Mouse (Mus musculus): ENCODE measurements at regions not wholly inside any gene's neighbourhood (a gene's known extent, or its start where the extent isn't known, plus 50 kb on each side); places are given as distances from the start of the nearest gene placed in this dataset.

DNA sequence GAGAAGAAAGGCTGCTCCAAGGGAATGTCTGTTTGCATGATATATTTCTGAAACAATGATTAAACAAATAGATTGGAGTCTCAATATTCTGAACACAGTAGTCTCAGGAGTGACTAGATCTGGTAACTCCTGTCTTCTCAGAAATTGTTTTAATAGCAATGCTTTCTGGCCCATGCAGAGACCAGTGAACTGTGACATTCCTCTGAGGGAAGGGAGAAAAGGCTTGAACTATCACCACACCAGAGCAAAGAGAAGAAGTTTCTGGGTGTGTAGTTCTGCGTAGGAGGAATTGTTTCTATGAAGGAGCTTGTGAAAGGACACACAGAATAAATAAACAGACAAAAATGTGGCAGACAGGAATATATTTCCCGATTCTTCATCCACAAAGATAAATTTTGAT lies 277.1 kb downstream of the Osr1 start:
- no peak for DNase-seq (ENCODE audit: low spot score)

DNA sequence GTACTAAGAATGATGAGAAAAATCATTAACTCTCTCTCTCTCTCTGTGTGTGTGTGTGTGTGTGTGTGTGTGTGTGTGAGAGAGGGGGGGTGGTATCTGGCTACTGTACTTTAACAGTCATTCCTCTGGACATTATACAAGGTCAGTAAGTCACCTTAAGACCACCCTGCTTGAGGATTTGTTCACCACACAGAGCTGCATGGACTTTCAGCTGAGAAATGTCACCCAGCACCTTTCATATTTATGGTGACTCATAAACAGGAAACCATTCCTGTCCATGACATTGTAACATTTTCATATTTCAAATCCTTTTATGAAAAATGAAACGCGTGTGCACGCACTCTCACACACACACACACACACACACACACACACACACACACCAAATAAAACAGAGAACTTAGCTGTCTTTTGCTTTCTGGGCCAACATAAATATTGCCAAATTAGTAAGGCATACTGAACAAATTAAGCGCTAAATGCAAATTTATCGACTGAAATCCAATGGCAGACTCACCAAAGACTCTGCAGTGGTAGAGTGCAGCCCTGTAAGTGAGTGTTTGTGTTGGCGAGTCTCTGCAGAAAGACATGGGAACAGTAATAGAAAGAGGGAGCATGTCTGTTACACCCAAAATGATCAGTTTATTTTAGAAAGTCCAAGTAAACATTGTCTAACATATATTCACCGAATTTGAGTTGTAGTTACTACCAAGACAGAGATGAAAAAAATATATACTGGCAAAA lies 277.7 kb downstream of the Osr1 start:
- DNase-seq (ENCODE audit: low spot score): no peak

DNA sequence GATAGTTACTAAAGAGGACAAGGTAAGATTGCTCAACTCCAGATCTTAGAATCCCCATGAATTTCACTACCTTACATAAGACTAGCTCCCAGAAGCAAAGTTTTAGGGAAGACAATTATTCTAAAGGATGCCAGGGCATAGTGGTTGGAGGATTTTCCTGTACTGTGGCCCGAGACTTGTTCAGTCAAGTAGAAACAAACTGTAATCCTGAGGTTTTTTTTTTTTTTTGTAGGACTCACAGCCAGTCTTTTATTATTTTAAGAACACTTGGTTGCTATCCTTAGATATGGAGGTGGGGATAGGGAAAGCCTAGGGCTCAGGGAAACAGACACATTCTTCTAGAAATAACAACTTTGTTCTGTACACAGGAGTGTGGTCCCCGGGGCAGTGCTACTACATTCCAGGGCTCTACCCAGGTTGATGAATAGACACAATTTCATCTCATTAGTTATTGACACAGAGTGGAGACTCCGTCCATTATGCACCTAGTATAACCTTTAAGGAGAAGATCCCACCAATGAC lies 285.6 kb downstream of the Osr1 start:
- no peak for DNase-seq (ENCODE audit: low spot score)

DNA sequence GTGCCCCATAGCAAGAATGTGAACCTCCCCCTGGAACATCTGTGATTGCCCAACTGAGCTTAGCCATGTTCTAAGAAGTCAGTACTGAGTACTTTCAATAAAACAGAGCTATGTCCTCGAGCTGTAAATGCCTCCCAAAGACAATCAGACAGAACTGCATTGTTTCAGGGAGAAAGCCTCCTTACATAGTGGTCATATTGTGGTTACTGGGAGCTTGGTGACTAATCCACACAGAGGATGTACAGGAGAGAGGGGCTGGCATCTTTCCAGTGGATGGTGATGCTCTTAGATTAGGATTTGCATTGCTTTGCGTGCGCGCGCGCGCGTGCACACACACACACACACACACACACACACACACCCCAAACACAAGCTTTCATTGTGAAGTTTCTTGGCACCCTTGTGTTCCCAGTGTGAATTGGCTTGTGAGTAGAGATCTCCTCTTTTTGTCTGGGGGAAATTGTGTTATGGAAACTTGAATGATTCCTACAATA lies 286.3 kb downstream of the Osr1 start:
- DNase-seq (ENCODE audit: low spot score): no peak

DNA sequence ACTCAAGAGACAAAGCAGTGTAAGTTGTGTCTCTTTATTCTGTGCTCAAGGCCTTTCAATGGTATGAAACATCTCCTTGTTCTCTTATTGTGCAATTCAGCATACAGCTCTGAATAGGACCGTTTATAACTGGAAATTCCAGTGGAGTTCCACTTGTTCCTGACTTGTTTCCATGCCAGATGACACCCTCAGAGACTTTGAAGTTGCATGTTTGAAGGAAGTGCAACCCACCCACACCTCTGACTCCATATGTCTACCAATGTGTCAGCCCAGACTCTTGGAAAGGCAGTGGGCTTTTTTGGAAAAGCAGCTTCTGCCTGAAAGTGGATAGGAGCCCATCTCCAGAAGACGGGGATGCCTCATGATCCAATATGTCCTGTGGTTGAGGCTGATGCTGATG lies 288.1 kb downstream of the Osr1 start:
- no peak for DNase-seq (ENCODE audit: low spot score)

DNA sequence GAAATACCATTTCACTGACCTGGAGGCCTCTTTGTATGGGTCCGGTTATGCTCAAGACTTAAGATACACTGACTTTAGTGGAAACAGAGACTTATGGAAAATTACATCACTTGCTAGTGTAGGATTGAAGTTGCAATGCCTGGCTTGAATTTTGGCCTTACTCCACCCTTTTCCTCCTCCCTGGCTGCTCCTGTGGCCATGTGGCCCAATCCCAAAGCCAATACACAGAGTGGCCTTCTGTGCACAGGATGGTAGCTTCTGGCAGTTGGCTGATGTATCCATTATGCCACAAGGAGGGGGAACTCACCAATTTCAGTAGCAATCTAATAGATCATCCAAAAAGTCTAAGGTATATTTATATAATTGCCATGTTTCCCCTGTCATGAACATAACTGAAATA lies 292.4 kb downstream of the Osr1 start:
- DNase-seq (ENCODE audit: low spot score): no peak

DNA sequence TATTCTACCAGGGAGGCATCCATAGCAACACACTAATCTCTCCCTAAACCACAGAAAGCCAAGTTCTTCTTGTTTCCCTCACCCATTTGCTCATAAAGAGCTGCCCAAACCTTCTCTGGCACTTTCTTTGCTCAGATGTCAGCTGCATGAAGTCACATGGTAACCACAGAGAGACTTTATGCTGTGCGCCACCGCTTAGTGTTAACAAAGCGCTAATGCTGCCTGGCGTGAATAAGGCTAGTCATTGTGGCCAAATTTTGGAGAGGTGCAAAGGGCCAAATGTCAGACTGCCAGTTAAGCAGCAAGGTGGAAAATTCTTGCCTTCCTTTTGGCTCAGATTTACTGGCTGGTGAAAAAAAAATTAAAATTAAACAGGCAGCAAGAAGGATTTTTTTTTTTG lies 302.3 kb downstream of the Osr1 start:
- DNase-seq (ENCODE audit: low spot score): no peak

DNA sequence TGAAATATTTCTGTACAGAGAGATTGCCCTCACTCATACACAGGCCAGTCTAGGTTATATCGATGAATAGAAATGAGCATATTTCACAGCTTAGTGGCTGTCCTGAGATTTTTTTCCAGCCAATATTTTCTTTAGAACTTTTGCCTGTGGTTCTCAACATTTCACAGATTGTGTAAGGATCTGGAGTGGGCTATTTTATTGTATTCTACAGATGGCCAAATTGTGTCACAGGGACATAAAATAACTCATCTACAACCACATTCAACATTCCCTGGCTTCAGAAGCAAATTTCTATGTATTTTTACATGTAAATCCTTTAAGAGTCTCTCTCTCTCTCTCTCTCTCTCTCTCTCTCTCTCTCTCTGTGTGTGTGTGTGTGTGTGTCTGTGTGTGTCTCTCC lies 303.3 kb downstream of the Osr1 start:
- DNase-seq (ENCODE audit: low spot score): no peak

DNA sequence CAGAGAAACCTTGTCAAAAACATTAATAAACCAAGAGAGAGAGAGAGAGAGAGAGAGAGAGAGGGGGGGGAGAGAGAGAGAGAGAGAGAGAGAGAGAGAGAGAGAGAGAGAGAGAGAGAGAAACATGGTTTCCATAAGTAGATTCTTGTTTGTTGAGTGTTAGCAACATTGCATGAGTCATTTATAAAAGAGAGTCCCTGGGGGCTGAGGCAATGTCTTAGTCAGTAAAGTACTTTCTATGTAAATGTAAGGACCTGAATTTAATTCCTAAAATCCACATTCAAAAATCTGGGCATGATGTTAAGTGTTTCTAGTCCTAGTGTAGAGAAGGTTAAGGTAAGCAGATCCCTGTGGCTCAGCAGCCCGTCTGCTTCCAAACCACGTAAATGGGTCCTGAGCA lies 304.9 kb downstream of the Osr1 start:
- no peak for DNase-seq (ENCODE audit: low spot score)

DNA sequence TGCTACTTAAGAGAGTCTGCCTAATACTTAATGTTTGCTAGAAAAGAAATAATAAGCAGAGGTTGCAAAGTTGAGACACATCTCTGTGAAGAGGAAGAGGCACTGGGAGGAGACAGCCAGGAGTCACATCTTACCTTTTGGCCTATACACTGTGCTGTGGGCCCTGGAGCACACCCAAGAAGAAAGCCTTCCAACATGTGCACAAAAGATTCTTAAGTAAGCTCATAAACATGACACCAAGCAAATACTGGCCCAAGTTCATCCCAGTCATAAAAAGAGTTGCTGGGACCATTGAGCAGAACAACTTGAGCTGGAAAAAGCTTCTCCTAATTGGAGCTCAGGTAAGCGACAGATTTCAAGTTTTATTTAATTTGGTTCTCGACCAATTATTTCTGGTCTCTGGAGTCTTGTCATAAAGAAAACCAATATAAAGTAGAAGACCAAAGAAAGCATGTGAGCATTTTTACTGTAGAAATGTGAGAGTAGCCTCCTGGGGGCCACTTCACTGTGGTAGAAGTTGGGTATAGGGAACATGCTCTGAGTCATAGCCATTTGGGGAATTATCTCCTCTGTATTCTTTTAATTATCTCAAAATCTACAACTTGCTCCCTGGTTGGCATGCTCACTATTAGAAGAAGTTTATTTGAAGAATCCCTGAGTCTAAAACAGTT lies 312.2 kb downstream of the Osr1 start:
- DNase-seq (ENCODE audit: low spot score): no peak

DNA sequence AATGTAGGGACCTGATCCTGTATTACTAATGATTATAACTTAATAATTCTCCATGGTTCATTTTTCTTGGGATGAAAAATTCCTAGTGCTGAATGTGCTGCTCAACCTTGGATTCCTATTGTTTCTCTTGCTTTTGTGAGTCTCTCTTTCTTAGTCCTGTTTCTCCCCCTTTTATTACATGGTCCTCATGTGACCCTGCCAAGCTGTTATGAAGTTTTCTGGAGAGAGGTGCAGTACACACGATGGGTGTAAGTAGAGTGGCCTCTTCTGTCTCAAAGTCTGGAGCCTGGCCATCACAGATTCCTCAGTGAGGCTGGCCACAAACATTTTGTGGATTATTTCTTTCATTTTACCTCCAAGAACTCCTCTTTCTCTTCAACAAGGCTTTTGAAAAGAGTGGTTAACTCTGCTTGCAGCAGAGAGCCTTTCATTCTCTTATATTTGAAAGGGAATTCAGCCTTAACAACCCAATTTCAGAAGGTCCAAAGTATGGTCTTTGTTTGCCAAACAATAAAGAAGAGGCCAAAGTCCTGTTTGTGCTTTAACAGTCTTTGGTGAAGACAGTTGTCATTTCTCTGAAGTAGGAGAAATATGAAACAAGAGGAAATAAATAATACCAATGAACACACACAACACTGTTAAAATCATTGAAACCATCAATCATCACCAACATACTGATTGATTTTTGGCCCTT lies 313.3 kb downstream of the Osr1 start:
- no peak for DNase-seq (ENCODE audit: low spot score)

DNA sequence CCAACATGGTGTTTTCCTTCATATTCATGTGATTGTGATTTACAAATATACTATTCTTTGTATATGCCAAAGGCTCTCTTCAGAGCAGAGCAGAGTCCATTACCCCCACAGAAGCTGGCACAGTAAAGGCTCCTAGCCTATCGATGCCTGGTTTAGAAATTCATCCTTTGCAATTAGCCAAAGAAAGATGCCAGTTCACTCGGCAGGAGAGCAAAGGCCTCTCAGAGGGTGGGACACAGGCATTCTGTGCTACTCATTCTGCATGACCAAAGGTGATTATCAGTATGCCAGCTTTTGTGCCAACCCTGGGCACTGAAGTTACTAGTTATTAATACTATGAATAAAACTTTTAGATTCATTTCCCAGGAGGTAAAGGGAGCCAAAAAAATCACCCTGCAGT lies 324.6 kb downstream of the Osr1 start:
- DNase-seq (ENCODE audit: low spot score): no peak

DNA sequence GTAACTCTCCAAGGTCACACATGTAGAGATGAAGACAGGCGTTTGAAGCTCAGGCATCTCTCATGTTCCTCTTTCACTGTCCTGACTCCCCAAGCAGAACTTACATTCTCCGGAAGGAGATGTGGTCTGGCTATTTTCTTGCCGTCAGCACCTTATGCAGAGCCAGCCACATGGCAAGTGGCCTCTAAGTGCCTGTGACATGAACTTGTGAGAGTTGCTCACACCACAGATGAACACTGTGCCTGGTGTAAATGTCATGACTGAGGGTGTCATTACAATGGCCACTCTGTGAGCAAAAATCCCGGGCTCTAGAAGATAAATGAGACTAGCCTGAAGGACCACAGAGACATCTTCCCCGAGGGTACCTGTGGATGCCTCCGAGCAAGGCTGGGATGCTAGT lies 328.1 kb downstream of the Osr1 start:
- DNase-seq (ENCODE audit: low spot score): no peak

DNA sequence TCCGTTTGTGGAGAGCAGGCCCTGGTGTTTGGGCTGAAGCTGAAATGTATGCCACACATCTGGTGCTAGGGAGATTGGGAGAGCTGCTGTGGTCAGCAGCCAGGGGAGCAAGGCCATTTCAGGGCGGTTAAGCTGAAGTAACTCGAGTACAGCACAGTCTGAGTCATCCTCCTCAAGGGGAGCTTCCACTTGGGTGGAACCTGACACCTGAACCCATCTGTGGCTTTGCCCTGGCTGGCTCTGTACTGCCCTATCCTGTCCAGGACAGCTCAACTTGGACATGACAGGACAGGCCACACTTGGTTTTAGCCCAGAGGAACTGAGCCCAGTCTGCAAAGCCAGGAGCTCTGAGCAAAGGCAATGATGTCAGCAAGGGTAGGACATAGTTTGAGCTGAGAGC lies 328.5 kb downstream of the Osr1 start:
- DNase-seq (ENCODE audit: low spot score): peak; percentile 32

DNA sequence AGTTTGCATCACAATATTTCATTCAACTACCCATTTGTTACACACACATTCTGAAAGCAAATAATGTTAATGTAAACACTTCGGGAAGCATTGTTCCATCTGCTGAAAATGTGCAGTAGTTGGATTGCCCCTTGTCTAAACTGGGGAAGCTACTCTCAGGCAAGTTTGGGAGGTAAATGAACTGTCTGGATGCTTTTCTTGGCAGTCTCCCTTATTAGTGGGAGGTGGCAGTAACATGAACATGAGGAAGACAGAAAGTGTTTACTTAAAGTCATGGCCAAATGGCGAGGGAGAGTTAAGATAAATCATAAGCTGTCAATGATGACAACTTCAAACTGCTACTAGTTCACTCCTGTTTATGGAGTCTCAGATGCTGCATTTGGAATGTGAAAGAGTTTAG lies 332.0 kb downstream of the Osr1 start:
- DNase-seq (ENCODE audit: low spot score): no peak

DNA sequence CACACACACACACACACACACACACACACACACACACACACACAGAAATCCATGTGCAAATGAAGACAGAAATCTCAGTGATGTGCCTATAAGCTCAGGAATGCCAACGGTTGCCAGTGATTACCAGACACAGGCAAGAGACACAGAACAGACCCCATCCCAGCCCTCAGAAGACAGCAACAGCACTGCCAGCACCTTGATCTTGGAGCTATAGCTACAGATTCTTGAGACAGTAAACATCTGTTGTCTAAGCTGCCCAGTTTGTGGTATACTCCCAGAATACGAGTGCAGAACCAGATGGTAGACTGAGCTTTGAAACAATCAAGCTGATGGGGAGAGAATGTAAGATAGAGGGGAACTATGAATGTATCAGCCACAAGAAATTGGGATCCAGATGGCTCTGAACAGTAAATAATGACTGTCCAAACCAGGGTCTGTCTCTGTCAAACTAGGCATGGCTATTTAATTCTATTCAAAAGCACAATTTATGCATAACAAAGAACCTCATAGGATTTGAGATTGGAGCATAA lies 333.9 kb downstream of the Osr1 start:
- no peak for DNase-seq (ENCODE audit: low spot score)

DNA sequence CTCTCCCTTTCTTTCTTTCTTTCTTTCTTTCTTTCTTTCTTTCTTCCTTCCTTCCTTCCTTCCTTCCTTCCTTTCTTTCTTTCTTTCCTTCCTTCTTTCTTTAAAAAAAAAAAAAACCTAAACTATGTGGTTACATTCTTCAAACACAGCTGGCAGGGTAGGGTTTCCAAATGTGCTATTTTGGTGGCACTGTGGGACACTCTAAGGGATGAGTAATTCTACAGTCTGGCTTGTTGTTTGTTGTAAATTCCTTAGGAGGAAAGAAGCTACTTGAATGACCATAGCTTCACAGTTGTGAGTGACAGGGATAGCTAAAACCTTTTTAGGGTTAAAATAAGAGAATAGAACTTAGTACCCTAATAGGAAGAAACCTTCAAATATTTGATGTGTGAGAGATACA lies 342.4 kb downstream of the Osr1 start:
- DNase-seq (ENCODE audit: low spot score): no peak

DNA sequence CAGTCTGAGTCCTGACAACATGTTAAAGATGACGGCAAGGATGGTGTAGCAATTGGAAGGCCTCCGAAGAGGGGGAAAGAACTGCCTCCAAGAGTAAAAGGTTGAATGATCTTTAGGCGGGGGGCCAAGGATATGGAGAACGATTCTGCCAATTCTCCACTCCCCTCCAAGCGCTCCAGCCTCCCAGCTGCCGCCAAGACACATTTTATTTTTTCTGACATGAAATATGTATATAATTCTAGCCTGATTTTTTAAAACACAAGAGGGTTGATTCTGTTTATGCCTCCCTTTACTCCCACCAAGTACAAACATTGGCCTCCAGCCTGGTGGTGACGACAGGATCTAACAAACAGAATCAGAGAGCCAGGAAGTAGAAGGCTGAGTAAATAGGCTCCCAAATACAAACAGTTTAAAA lies 345.8 kb downstream of the Osr1 start:
- peak; percentile 33 for DNase-seq (ENCODE audit: low spot score)

DNA sequence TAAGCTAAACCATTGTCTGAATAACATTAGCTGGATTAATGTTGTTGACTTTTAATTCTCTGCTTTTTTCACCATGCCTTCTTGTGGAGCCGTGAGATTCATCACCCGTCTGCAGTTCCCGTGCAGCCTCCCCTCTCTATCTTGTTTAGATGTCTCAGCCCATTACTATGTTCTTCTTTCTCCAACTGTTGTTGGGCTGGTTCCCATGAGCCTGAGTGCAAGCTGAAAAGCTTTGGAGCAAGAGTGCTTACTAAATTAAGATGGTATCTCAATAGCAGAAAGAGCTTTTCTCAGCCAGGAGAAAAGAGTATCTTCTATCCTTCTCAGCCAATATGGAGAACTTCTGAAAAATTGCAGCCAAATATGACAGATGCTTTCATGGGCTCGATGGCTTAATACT lies 348.1 kb downstream of the Osr1 start:
- no peak for DNase-seq (ENCODE audit: low spot score)

DNA sequence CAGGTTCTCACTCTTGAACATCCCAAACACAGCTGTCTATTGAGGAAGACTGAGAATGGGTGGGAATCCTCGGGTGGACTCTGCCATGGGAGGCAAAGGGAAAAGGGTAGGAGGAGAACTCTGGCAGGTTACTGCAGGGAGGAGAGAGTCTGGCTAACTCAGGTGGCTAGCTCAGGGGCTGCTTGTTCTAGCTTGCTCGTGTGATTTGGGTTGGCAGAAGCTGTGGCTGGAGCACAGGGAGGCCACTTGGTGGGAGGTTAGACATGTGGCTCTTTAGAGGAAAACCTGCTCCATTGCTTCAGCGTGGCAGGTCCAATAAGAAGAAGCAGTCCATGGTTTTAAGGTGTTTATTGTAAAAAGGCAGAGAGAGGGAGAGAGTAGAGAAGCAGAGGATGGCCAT lies 349.1 kb downstream of the Osr1 start:
- no peak for DNase-seq (ENCODE audit: low spot score)

DNA sequence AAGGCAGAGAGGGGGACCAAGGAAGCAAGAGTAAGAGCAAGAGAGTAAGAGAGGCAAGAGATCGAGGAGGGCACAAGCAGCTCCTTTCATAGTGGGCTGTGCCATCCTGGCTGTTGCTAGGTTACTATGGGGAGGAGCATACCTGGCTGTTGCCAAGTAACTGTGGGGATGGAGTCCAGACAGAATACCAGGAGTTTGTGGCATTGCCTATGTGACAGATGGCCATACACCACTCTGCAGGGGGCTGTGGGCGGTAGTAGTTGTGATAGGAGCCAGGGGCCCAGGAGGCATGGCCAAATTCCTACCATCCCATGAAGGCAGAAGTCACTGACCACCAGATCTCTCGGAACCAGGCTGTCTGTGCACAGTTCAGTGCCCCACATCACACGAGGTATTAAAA lies 349.5 kb downstream of the Osr1 start:
- DNase-seq (ENCODE audit: low spot score): no peak

DNA sequence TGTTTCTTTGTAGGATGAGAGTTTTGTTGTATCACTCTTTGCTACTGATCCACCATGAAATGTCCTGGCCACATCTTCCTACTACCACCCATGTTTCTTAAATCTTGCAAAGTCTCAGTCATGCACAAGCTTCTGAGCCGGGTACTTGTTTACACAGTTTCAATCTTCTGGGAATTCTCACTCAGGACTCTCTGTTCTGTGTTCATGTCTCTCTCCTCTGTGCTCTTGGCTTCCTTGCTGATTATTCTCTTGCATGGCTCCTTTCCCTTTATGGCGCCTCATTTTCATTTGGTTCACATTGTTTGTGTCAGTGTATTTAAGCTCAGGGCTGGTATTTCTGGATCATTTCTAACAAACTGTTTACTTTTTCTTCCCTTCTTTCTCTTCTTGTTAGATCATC lies 350.5 kb downstream of the Osr1 start:
- peak; percentile 51 for DNase-seq (ENCODE audit: low spot score)

Data from heart, adult 8-10 months (tissue).